Mouse (Mus musculus) heart, postnatal 0 days (tissue): ENCODE results near the gene Fam234b. TPM values are rescaled to one million over a fixed set of nuclear protein-coding genes. Genes with fewer than 3 reads are reported as not detected.

Experiments used
- ATAC-seq: fragments of 200-750 bp; cut with Nextera tagmentation; 2 replicates; pipeline ENCODE4 v1.8.0; 2017; ENCODE audit warnings: low read depth, moderate number of reproducible peaks, moderate library complexity; ENCODE audit not compliant: insufficient read depth
- DNase-seq: peaks from one replicate; pipeline ENCODE4 v3.0.0-alpha.2; 2016; ENCODE audit warnings: low spot score
- H3K27ac ChIP-seq: fragments of 300-500 bp; sonication (generic); 2 replicates; pipeline ENCODE4 v1.5.1; 2014; ENCODE audit warnings: low read depth, mild to moderate bottlenecking
- H3K27me3 ChIP-seq: fragments of 300-500 bp; sonication (generic); 2 replicates; pipeline ENCODE4 v1.6.1; 2014; ENCODE audit warnings: low read length, mixed read lengths; ENCODE audit not compliant: control insufficient read depth, insufficient read depth
- H3K36me3 ChIP-seq: fragments of 300-500 bp; sonication (generic); replicated peaks from 2 replicates; pipeline ENCODE4 v1.6.1; 2014; ENCODE audit warnings: low read length, mixed read lengths; ENCODE audit not compliant: control insufficient read depth, insufficient read depth
- H3K4me1 ChIP-seq: fragments of 300-500 bp; sonication (generic); 2 replicates; pipeline ENCODE4 v1.6.1; 2014; ENCODE audit warnings: antibody characterized with exemption; ENCODE audit not compliant: control insufficient read depth, insufficient read depth
- H3K4me2 ChIP-seq: fragments of 300-500 bp; sonication (generic); 2 replicates; pipeline ENCODE4 v1.6.1; 2014; ENCODE audit warnings: low read depth, mild to moderate bottlenecking, low read length, moderate library complexity
- H3K4me3 ChIP-seq: fragments of 300-500 bp; sonication (generic); 2 replicates; pipeline ENCODE4 v1.5.1; 2014; ENCODE audit warnings: low read depth, low read length
- H3K9ac ChIP-seq: fragments of 300-500 bp; sonication (generic); replicated peaks from 2 replicates; pipeline ENCODE4 v1.6.1; 2014; ENCODE audit warnings: low read depth, low read length, mixed read lengths
- H3K9me3 ChIP-seq: fragments of 300-500 bp; sonication (generic); replicated peaks from 2 replicates; pipeline ENCODE4 v1.6.1; 2016; ENCODE audit warnings: low read length; ENCODE audit not compliant: control insufficient read depth
- CTCF ChIP-seq: IDR thresholded peaks from 2 replicates; pipeline ENCODE4 v1.5.1; 2016; ENCODE audit warnings: antibody characterized with exemption, control low read depth, low read depth
- EP300 ChIP-seq: IDR thresholded peaks from 2 replicates; pipeline ENCODE4 v1.6.1; 2016; ENCODE audit warnings: antibody characterized with exemption, low read depth
- WGBS: fragments of 180-500 bp; shearing (Covaris S2); extraction: QIAGEN DNeasy Blood & Tissue Kit; methylation state at CpG from one replicate; pipeline ENCODE4 v1.1.7; 2014; 5-methylcytosine and 5-hydroxymethylcytosine counted together
- polyA plus RNA-seq: library from polyadenylated mRNA; unstranded; fragments of >200 nt; fragmentation: Nextera tagmentation; extraction: Ambion mirVana; gene quantifications from 2 replicates; pipeline ENCODE4 v1.2.1, GENCODE M21; 2015
- total RNA-seq: library from RNA; depleted of rRNA; stranded (reverse); fragments of >200 nt; gene quantifications from 2 replicates; pipeline ENCODE4 v1.2.3, GENCODE M21; 2014; ENCODE audit warnings: low replicate concordance

The Fam234b gene
- total and polyA plus RNA-seq, 2 experiments from 2014 or later: 3.7 to 4.5 TPM

DNA sequence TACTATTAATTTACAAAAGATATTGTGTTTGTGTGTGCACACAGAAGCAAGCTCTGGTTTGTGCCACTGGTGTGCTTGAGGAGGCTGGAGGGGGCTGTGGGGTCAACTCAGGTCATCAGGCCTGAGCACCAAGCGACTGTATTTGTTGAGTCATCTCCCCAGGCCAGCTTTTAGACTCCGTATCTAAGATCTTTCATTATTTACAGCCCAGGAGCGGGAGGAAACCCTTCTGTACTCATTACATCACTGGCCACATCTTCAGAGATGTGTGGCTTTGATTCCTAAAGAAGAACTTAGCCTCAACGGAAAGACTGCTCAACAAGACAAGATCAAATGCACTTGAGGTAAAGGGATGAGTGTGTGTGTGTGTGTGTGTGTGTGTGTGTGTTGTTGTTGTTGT is 9.1 kb upstream of the Fam234b start:
- DNase-seq (no peak), ATAC-seq (no peak)
- Histone ChIP-seq H3K27ac (no peak overlapping the region), H3K4me1 (no peaks in the 10 kb centered on the region; the same call in 1 of the 2 replicates), H3K9me3 (no peaks in the 10 kb centered on the region), H3K36me3 (no peaks in the 10 kb centered on the region), H3K9ac (no peak overlapping the region), H3K4me2 (no peak overlapping the region), H3K27me3 (no peaks in the 10 kb centered on the region), H3K4me3 (no peak overlapping the region)
- TF ChIP-seq CTCF: no peak
- TF ChIP-seq EP300: no peak
- WGBS: 52% methylated on average over 4 of the region's 4 CpGs

DNA sequence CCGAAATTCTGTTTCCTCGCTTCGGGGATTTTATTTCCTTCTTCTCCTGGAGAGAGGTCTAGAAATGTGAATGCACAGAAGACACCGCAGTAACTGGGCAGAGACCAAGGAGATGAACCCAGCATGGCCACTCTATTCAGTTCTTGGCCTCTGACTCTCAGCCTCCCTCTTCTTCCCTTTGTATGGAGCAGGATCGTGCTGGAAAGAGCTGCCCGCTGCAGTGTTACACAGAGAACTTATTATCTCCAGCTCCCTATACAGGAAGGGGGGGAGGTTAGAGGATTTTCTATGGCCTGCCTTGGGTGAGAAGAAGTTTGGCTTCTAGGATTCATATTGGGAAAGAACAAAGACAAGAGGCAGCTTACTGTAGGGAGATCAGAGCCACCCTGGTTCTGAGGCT is 7.7 kb upstream of the Fam234b start:
- H3K36me3 ChIP-seq: no peaks in the 10 kb centered on the region
- no peak overlapping the region for H3K9ac ChIP-seq
- no peak overlapping the region for H3K4me3 ChIP-seq
- no peak overlapping the region for H3K27ac ChIP-seq
- DNase-seq: no peak
- H3K4me1 ChIP-seq: no peaks in the 10 kb centered on the region; the same call in 1 of the 2 replicates
- no peak for ATAC-seq
- WGBS: 71% methylated on average over 6 of the region's 6 CpGs
- TF ChIP-seq CTCF (no peak), EP300 (no peak)
- H3K4me2 ChIP-seq: no peak overlapping the region
- no peaks in the 10 kb centered on the region for H3K27me3 ChIP-seq
- H3K9me3 ChIP-seq: no peaks in the 10 kb centered on the region

DNA sequence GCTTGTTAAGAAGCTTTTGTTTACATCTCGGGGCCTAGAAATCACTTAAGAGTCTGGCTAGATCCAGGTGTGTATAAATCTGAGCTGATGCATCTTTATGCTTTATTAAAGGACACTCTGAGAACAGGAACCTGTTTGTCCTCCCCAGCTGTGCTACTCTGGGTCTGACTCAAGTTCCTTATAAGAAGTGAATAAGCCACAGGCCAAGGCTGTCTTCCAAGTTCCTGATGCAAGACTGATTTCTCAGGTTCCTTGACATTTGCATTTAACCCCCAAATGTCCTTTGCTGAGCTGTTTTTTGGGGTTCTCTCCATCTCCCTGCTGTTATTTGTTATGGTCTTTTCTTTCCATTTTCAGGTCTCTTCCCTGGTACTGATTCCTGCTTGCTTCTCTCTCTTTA is 5.9 kb upstream of the Fam234b start:
- no peak for DNase-seq
- WGBS: 95% methylated on average over 1 of the region's 1 CpGs
- ATAC-seq: no peak
- Histone ChIP-seq H3K4me3 (no peak overlapping the region), H3K36me3 (no peaks in the 10 kb centered on the region), H3K27me3 (no peaks in the 10 kb centered on the region), H3K9ac (no peak overlapping the region), H3K4me2 (no peak overlapping the region), H3K9me3 (no peaks in the 10 kb centered on the region), H3K4me1 (no peaks in the 10 kb centered on the region; the same call in 1 of the 2 replicates), H3K27ac (no peak overlapping the region)
- TF ChIP-seq EP300 (no peak), CTCF (no peak)

- H3K27ac ChIP-seq: peak overlapping the region; percentile 11; the same call in 1 of the 2 replicates
- H3K9me3 ChIP-seq: no peaks in the 10 kb centered on the region
- H3K4me1 ChIP-seq: no peaks in the 10 kb centered on the region; the same call in 1 of the 2 replicates
- H3K36me3 ChIP-seq: no peaks in the 10 kb centered on the region
- no peaks in the 10 kb centered on the region for H3K27me3 ChIP-seq
- 57% methylated on average over 8 of the region's 8 CpGs for WGBS
- H3K9ac ChIP-seq: no peak overlapping the region
- TF ChIP-seq CTCF: no peak
- no peak for TF ChIP-seq EP300
- peak; percentile 54 for DNase-seq
- H3K4me2 ChIP-seq: no peak overlapping the region
- H3K4me3 ChIP-seq: no peak overlapping the region
- peak; percentile 40; the same call in 1 of the 2 replicates for ATAC-seq
These were observed 4.8 kb upstream of the Fam234b start for GRCm38 (mm10) chr6:135192993-135193392.

GRCm38 (mm10) chr6:135193733-135194132 is 4.0 kb upstream of the Fam234b start:
- WGBS: 53% methylated on average over 4 of the region's 4 CpGs
- H3K4me3 ChIP-seq: no peak overlapping the region
- no peak overlapping the region for H3K4me2 ChIP-seq
- no peaks in the 10 kb centered on the region for H3K9me3 ChIP-seq
- no peak for ATAC-seq
- H3K4me1 ChIP-seq: no peaks in the 10 kb centered on the region; the same call in 1 of the 2 replicates
- H3K9ac ChIP-seq: no peak overlapping the region
- DNase-seq: no peak
- H3K36me3 ChIP-seq: no peaks in the 10 kb centered on the region
- H3K27me3 ChIP-seq: no peaks in the 10 kb centered on the region
- H3K27ac ChIP-seq: no peak overlapping the region
- TF ChIP-seq CTCF (no peak), EP300 (no peak)

DNA sequence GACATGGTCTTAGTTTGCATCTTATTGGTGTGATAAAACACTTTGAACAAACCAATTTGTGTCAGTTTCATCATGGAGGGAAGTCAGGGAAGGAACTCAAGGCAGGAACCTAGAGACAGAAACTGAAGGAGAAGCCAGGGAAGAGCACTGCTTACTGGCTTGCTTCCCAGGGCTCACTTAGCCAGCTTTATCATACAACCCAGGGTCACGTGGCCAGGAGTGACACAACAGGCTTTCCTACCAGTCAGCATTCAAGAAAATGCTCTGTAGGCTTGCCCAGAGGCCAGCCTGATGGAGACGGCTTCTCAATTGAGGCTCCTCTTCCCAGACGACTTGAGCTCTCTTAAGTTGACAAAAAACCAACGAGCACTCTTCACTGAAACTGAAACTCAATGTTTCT is 2.9 kb upstream of the Fam234b start:
- Histone ChIP-seq H3K4me2 (no peak overlapping the region), H3K36me3 (no peaks in the 10 kb centered on the region), H3K9ac (no peak overlapping the region), H3K27me3 (no peaks in the 10 kb centered on the region), H3K4me3 (no peak overlapping the region), H3K27ac (no peak overlapping the region), H3K9me3 (no peaks in the 10 kb centered on the region), H3K4me1 (no peaks in the 10 kb centered on the region; the same call in 1 of the 2 replicates)
- DNase-seq (no peak), ATAC-seq (no peak)
- 75% methylated on average over 4 of the region's 4 CpGs for WGBS
- TF ChIP-seq EP300: no peak
- no peak for TF ChIP-seq CTCF
